Mouse (Mus musculus) testis, postnatal 14 days (tissue): ENCODE data around the gene Ttc28.

Experiments
- DNase-seq: peaks from one replicate; pipeline ENCODE4 v3.0.0; 2021; ENCODE audit warnings: low spot score

The Ttc28 gene

GRCm38 (mm10) chr5:111007900-111008299, 128.3 kb downstream of the Ttc28 start:
- no peak for DNase-seq

GRCm38 (mm10) chr5:111008431-111008830, 128.8 kb downstream of the Ttc28 start:
- DNase-seq: no peak

- no peak for DNase-seq
Measured at GRCm38 (mm10) chr5:111011271-111011670, 131.7 kb downstream of the Ttc28 start.

GRCm38 (mm10) chr5:111012064-111012463, 132.5 kb downstream of the Ttc28 start:
- DNase-seq: no peak

- DNase-seq: no peak
Measured at GRCm38 (mm10) chr5:111012587-111012986, 133.0 kb downstream of the Ttc28 start.

- DNase-seq: no peak
Measured at GRCm38 (mm10) chr5:111014960-111015359, 135.4 kb downstream of the Ttc28 start.

GRCm38 (mm10) chr5:111017319-111017718, 137.7 kb downstream of the Ttc28 start:
- DNase-seq: no peak

- no peak for DNase-seq
Measured at GRCm38 (mm10) chr5:111022339-111022738, 142.7 kb downstream of the Ttc28 start.

GRCm38 (mm10) chr5:111022940-111023339, 143.3 kb downstream of the Ttc28 start:
- DNase-seq: no peak

- DNase-seq: no peak
Measured at GRCm38 (mm10) chr5:111024621-111025020, 145.0 kb downstream of the Ttc28 start.

GRCm38 (mm10) chr5:111025476-111025875, 145.9 kb downstream of the Ttc28 start:
- no peak for DNase-seq

GRCm38 (mm10) chr5:111026209-111026608, 146.6 kb downstream of the Ttc28 start:
- DNase-seq: no peak

- no peak for DNase-seq
Measured at GRCm38 (mm10) chr5:111028340-111028739, 148.7 kb downstream of the Ttc28 start.

GRCm38 (mm10) chr5:111028952-111029351, 149.3 kb downstream of the Ttc28 start:
- DNase-seq: no peak

GRCm38 (mm10) chr5:111032687-111033295, 153.2 kb downstream of the Ttc28 start:
- no peak for DNase-seq

- no peak for DNase-seq
Measured at GRCm38 (mm10) chr5:111033489-111033888, 153.9 kb downstream of the Ttc28 start.

- DNase-seq: no peak
Measured at GRCm38 (mm10) chr5:111037123-111037748, 157.6 kb downstream of the Ttc28 start.

GRCm38 (mm10) chr5:111039771-111040170, 160.2 kb downstream of the Ttc28 start:
- no peak for DNase-seq

GRCm38 (mm10) chr5:111041952-111042351, 162.3 kb downstream of the Ttc28 start:
- no peak for DNase-seq

GRCm38 (mm10) chr5:111044193-111044592, 164.6 kb downstream of the Ttc28 start:
- no peak for DNase-seq

GRCm38 (mm10) chr5:111046359-111046758, 166.8 kb downstream of the Ttc28 start:
- DNase-seq: no peak

- DNase-seq: no peak
Measured at GRCm38 (mm10) chr5:111046841-111047476, 167.4 kb downstream of the Ttc28 start.

- DNase-seq: no peak
Measured at GRCm38 (mm10) chr5:111048036-111048435, 168.4 kb downstream of the Ttc28 start.
